Mouse (Mus musculus) thymus, adult 2 months (tissue): ENCODE measurements around the gene Acmsd.

Experiments used
- CTCF ChIP-seq: fragments of 200-500 bp; IDR thresholded peaks from 2 replicates; pipeline ENCODE4 v1.5.1; 2012; ENCODE audit warnings: mild to moderate bottlenecking, control low read depth, low read length, moderate library complexity, borderline replicate concordance; ENCODE audit not compliant: control insufficient read depth, poor library complexity, insufficient read depth; ENCODE audit errors: extremely low read depth
- POLR2A ChIP-seq: fragments of 200-500 bp; IDR thresholded peaks from 2 replicates; pipeline ENCODE4 v1.6.1; 2012; ENCODE audit warnings: mild to moderate bottlenecking, low read length, control low read depth, moderate library complexity; ENCODE audit not compliant: control insufficient read depth, poor library complexity, insufficient read depth; ENCODE audit errors: extremely low read depth

GRCm38 (mm10) chr1:127776246-127776645, 47.0 kb downstream of the Acmsd start:
- TF ChIP-seq POLR2A (no peak), CTCF (no peak)
